ENCODE assay signal across 9 mouse cellular contexts in genomic region chr2:142608778-142609177, GRCm38 (mm10).
DNase-seq lines count a peak whose midpoint lies in the region; ATAC-seq and TF ChIP-seq lines count a peak whose summit lies in the region.
"Had no signal": no experiment of that assay in that cellular context is flagged by ENCODE, and none has a peak within 500 bp of the region (broad histone marks: within the 10 kb centered on the region; RNA-seq: fewer than 3 reads in every experiment).

No protein-coding gene starts in this region.

- no peak overlapping the region for H3K4me3 ChIP-seq in embryonic facial prominence, embryonic 10.5 days
- H3K4me3 ChIP-seq: megakaryocyte, embryonic 14.5 days had no signal

- peaks cover 24% of the 10 kb centered on the region for H3K4me1 ChIP-seq in embryonic facial prominence, embryonic 10.5 days
- H3K4me1 ChIP-seq: megakaryocyte, embryonic 14.5 days had no signal

- POLR2A ChIA-PET in Patski (lab: Charles Lee) = no interaction called here

- H3K27me3 ChIP-seq in Patski = no peaks in the 10 kb centered on the region
- H3K27me3 ChIP-seq in embryonic facial prominence, embryonic 10.5 days (replicated peaks; ENCODE audit: low read depth, poor library complexity, severe bottlenecking) = no peaks in the 10 kb centered on the region
- H3K27me3 ChIP-seq: megakaryocyte, embryonic 14.5 days had no signal

- in situ Hi-C loops in Patski (cut with MboI; ENCODE audit: low pct_unique_long_range_greater_than_20kb) = loop anchor here (5.0 to 25.0 kb wide), 3 partner anchors 171 to 479 kb away; partner anchors contain the start of gene Otor

- intact Hi-C loops in heart, postnatal 10 days (cut with DNase I) = no loop called here

- H3K9me3 ChIP-seq in embryonic facial prominence, embryonic 10.5 days = no peaks in the 10 kb centered on the region

- WGBS in embryonic facial prominence, embryonic 10.5 days = 72% methylated on average over 17 of the region's 17 CpGs

- peak overlapping the region; percentile 61 for H3K27ac ChIP-seq in embryonic facial prominence, embryonic 10.5 days (replicated peaks)

- TF ChIP-seq CTCF in Patski (IDR thresholded peaks at IDR 0.05) = no peak

- peak; percentile 36 for ATAC-seq in frontal cortex, adult (ENCODE audit: low TSS enrichment)
- ATAC-seq in Patski = peak; percentile 33

- H3K36me3 ChIP-seq in embryonic facial prominence, embryonic 10.5 days (replicated peaks) = no peaks in the 10 kb centered on the region

- no peak for DNase-seq in frontal cortex, postnatal 25 days (ENCODE audit: low spot score in 2 of 2)
- DNase-seq in Patski (ENCODE audit: low read depth, low spot score) (peak; percentile 82), adipocyte (ENCODE audit: low spot score) (no peak)
- peak; percentile 65 for DNase-seq in embryonic facial prominence, embryonic 10.5 days (ENCODE audit: low spot score)
- peak; percentile 47 to 51 for DNase-seq in layer of hippocampus, postnatal 36 days
- no peak for DNase-seq in T-cell, adult 2 months (ENCODE audit: low spot score)
- no peak for DNase-seq in heart, postnatal 10 days

- CTCF ChIA-PET in Patski (lab: Charles Lee) = interaction anchor here (1.4 kb wide), 1 partner anchor 11 kb away, joined by 3 read pairs; no protein-coding TSS in a partner anchor

Comparison
In these comparisons a context has a peak if more than half of its experiments do, and no peak if none do; other contexts are left out.
1. DNase-seq: peak in Patski (single experiment), embryonic facial prominence, embryonic 10.5 days (single experiment) and layer of hippocampus, postnatal 36 days (2 of 2); none in frontal cortex, postnatal 25 days (0 of 2), T-cell, adult 2 months (single experiment), adipocyte (single experiment) and heart, postnatal 10 days (0 of 2).